Mouse (Mus musculus): ENCODE data around the gene Cpox. TPM values are rescaled to one million over a fixed set of nuclear protein-coding genes. Genes with fewer than 3 reads are reported as not detected.

Gene Cpox
- total RNA-seq, 1 experiment: 16.8 TPM

- TF ChIP-seq ZC3H11A (IDR thresholded peaks at IDR 0.05; ENCODE audit: borderline replicate concordance, low read depth, low read length) (no peak), ZNF384 (IDR thresholded peaks at IDR 0.05; ENCODE audit: low read depth, low read length) (no peak), CHD2 (IDR thresholded peaks at IDR 0.05; ENCODE audit: low read depth, low read length) (no peak)
- in situ Hi-C loops (cut with MboI; ENCODE audit: low sequenced_read_pairs in 2 of 2, unreplicated experiment in 2 of 2): no loop called here
- no peak for DNase-seq (ENCODE audit: low read depth, low spot score)
- Histone ChIP-seq H3K36me3 (ENCODE audit: control insufficient read depth, insufficient read depth, low read length, poor library complexity, severe bottlenecking) (no peaks in the 10 kb centered on the region), H3K27ac (ENCODE audit: insufficient read depth, low read depth, low read length, poor library complexity, severe bottlenecking) (no peak overlapping the region), H3K4me3 (ENCODE audit: insufficient read depth in 1 of 2, low read depth in 1 of 2, low read length in 2 of 2, poor library complexity in 1 of 2, severe bottlenecking in 1 of 2) (no peak overlapping the region), H3K9ac (ENCODE audit: insufficient read depth, low read depth, low read length, poor library complexity, severe bottlenecking) (no peak overlapping the region), H3K4me1 (ENCODE audit: control insufficient read depth in 2 of 2, insufficient read depth in 2 of 2, low read length in 2 of 2, poor library complexity in 1 of 2) (no peaks in the 10 kb centered on the region; a peak in 1 of 4 replicates), H3K9me3 (ENCODE audit: control insufficient read depth, insufficient read depth, low read depth, low read length) (no peaks in the 10 kb centered on the region)
Observed at GRCm38 (mm10) chr16:58668586-58668985, 1.5 kb upstream of the Cpox start.

GRCm38 (mm10) chr16:58669264-58669663 lies 828 bp upstream of the Cpox start:
- Histone ChIP-seq H3K4me1 (ENCODE audit: control insufficient read depth in 2 of 2, insufficient read depth in 2 of 2, low read length in 2 of 2, poor library complexity in 1 of 2) (no peaks in the 10 kb centered on the region; a peak in 1 of 4 replicates), H3K36me3 (ENCODE audit: control insufficient read depth, insufficient read depth, low read length, poor library complexity, severe bottlenecking) (peaks cover 5% of the 10 kb centered on the region; the same call in 1 of the 2 replicates), H3K9me3 (ENCODE audit: control insufficient read depth, insufficient read depth, low read depth, low read length) (no peaks in the 10 kb centered on the region), H3K4me3 (ENCODE audit: insufficient read depth in 1 of 2, low read depth in 1 of 2, low read length in 2 of 2, poor library complexity in 1 of 2, severe bottlenecking in 1 of 2) (0 out of 4 replicates have a peak overlapping the region, but pooled peaks of 1 of the 2 experiments have one; percentile 99), H3K9ac (ENCODE audit: insufficient read depth, low read depth, low read length, poor library complexity, severe bottlenecking) (no peak overlapping the region), H3K27ac (ENCODE audit: insufficient read depth, low read depth, low read length, poor library complexity, severe bottlenecking) (no peak overlapping the region)
- in situ Hi-C loops (cut with MboI; ENCODE audit: low sequenced_read_pairs in 2 of 2, unreplicated experiment in 2 of 2): no loop called here
- TF ChIP-seq HCFC1 (IDR thresholded peaks at IDR 0.05; ENCODE audit: borderline replicate concordance, insufficient read depth, low read length) (no peak), MAFK (IDR thresholded peaks at IDR 0.05; ENCODE audit: insufficient read depth, low read depth, low read length) (no peak), CHD2 (IDR thresholded peaks at IDR 0.05; ENCODE audit: low read depth, low read length) (no peak), ZNF384 (IDR thresholded peaks at IDR 0.05; ENCODE audit: low read depth, low read length) (no peak), ZC3H11A (IDR thresholded peaks at IDR 0.05; ENCODE audit: borderline replicate concordance, low read depth, low read length) (no peak)
- no peak for DNase-seq (ENCODE audit: low read depth, low spot score)

GRCm38 (mm10) chr16:58670643-58671042 lies 551 bp downstream of the Cpox start:
- no peak for TF ChIP-seq ZC3H11A (IDR thresholded peaks at IDR 0.05; ENCODE audit: borderline replicate concordance, low read depth, low read length)
- no peak for TF ChIP-seq ZNF384 (IDR thresholded peaks at IDR 0.05; ENCODE audit: low read depth, low read length)
- no peak for TF ChIP-seq CHD2 (IDR thresholded peaks at IDR 0.05; ENCODE audit: low read depth, low read length)
- TF ChIP-seq MAFK (IDR thresholded peaks at IDR 0.05; ENCODE audit: insufficient read depth, low read depth, low read length): no peak
- no peak for TF ChIP-seq HCFC1 (IDR thresholded peaks at IDR 0.05; ENCODE audit: borderline replicate concordance, insufficient read depth, low read length)
- no peak for DNase-seq (ENCODE audit: low read depth, low spot score)
- peaks cover 5% of the 10 kb centered on the region; the same call in 1 of the 2 replicates for H3K36me3 ChIP-seq (ENCODE audit: control insufficient read depth, insufficient read depth, low read length, poor library complexity, severe bottlenecking)
- no peaks in the 10 kb centered on the region for H3K9me3 ChIP-seq (ENCODE audit: control insufficient read depth, insufficient read depth, low read depth, low read length)
- no peak overlapping the region for H3K27ac ChIP-seq (ENCODE audit: insufficient read depth, low read depth, low read length, poor library complexity, severe bottlenecking)
- peak overlapping the region; percentile 79 for H3K9ac ChIP-seq (ENCODE audit: insufficient read depth, low read depth, low read length, poor library complexity, severe bottlenecking)
- H3K4me3 ChIP-seq (ENCODE audit: insufficient read depth in 1 of 2, low read depth in 1 of 2, low read length in 2 of 2, poor library complexity in 1 of 2, severe bottlenecking in 1 of 2): peak overlapping the region; percentile 87 to 99
- H3K4me1 ChIP-seq (ENCODE audit: control insufficient read depth in 2 of 2, insufficient read depth in 2 of 2, low read length in 2 of 2, poor library complexity in 1 of 2): no peaks in the 10 kb centered on the region; a peak in 1 of 4 replicates
- in situ Hi-C loops (cut with MboI; ENCODE audit: low sequenced_read_pairs in 2 of 2, unreplicated experiment in 2 of 2): no loop called here

- H3K4me3 ChIP-seq (ENCODE audit: insufficient read depth in 1 of 2, low read depth in 1 of 2, low read length in 2 of 2, poor library complexity in 1 of 2, severe bottlenecking in 1 of 2): peak overlapping the region; percentile 87 to 99; a peak in 3 of 4 replicates
- H3K9me3 ChIP-seq (ENCODE audit: control insufficient read depth, insufficient read depth, low read depth, low read length): no peaks in the 10 kb centered on the region
- H3K9ac ChIP-seq (ENCODE audit: insufficient read depth, low read depth, low read length, poor library complexity, severe bottlenecking): no peak overlapping the region
- no peak for DNase-seq (ENCODE audit: low read depth, low spot score)
- in situ Hi-C loops (cut with MboI; ENCODE audit: low sequenced_read_pairs in 2 of 2, unreplicated experiment in 2 of 2): no loop called here
- peaks cover 8% of the 10 kb centered on the region; the same call in 1 of the 2 replicates for H3K36me3 ChIP-seq (ENCODE audit: control insufficient read depth, insufficient read depth, low read length, poor library complexity, severe bottlenecking)
- H3K4me1 ChIP-seq (ENCODE audit: control insufficient read depth in 2 of 2, insufficient read depth in 2 of 2, low read length in 2 of 2, poor library complexity in 1 of 2): no peaks in the 10 kb centered on the region; a peak in 1 of 4 replicates
- TF ChIP-seq HCFC1 (IDR thresholded peaks at IDR 0.05; ENCODE audit: borderline replicate concordance, insufficient read depth, low read length): no peak
- no peak for TF ChIP-seq ZC3H11A (IDR thresholded peaks at IDR 0.05; ENCODE audit: borderline replicate concordance, low read depth, low read length)
- TF ChIP-seq MAFK (IDR thresholded peaks at IDR 0.05; ENCODE audit: insufficient read depth, low read depth, low read length): no peak
- TF ChIP-seq CHD2 (IDR thresholded peaks at IDR 0.05; ENCODE audit: low read depth, low read length): no peak
- no peak for TF ChIP-seq ZNF384 (IDR thresholded peaks at IDR 0.05; ENCODE audit: low read depth, low read length)
- H3K27ac ChIP-seq (ENCODE audit: insufficient read depth, low read depth, low read length, poor library complexity, severe bottlenecking): no peak overlapping the region
Observed at GRCm38 (mm10) chr16:58671212-58671985, 1.3 kb downstream of the Cpox start.
